Mouse (Mus musculus): ENCODE data around the gene Ints2. TPM values are rescaled to one million over a fixed set of nuclear protein-coding genes. Genes with fewer than 3 reads are reported as not detected.

The Ints2 gene
- polyA plus RNA-seq, 1 experiment from 2014 or later: 46.9 TPM

Other genes starting within 250 kb of the Ints2 start
- 5.6 and 7.5 TPM in 2 replicates for gene Brip1, start 56.4 kb downstream of the Ints2 start, polyA plus RNA-seq (2016; fragmentation: Nextera tagmentation; extraction: Ambion mirVana)
- gene Med13, start 100.0 kb upstream of the Ints2 start, polyA plus RNA-seq (2016; fragmentation: Nextera tagmentation; extraction: Ambion mirVana): 11.4 and 15.1 TPM in 2 replicates
- gene Rnft1, start 227.1 kb upstream of the Ints2 start, polyA plus RNA-seq (2016; fragmentation: Nextera tagmentation; extraction: Ambion mirVana): 22.4 and 24.6 TPM in 2 replicates